ENCODE assay signal across 16 mouse cellular contexts in the genomic region with DNA sequence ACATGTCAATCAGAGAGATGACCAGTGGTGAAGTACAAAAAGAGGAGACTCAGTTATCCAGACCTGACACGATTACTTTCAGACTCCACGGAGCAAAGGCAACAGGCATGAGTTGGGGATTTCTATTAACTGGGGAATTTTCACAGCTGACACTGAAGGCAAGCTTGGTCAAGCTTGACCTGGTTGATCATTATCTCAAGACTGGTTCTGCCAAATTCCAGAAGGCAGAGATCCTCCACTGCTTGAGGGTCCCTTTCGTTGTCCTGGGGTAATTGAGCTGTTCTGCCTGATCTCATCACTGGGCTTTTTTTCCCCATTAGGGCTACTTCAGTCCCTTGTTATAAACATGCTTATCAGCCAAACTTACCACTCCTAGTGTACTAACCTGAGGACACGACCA.
"Had no signal": no experiment of that assay in that cellular context is flagged by ENCODE, and none has a peak within 500 bp of the region (broad histone marks: within the 10 kb centered on the region; RNA-seq: fewer than 3 reads in every experiment).

No protein-coding gene starts in this region.

- H3K27me3 ChIP-seq: intestine, embryonic 15.5 days; limb, embryonic 12.5 days; neural tube, embryonic 15.5 days had no signal

- H3K4me2 ChIP-seq: intestine, embryonic 15.5 days; limb, embryonic 12.5 days; neural tube, embryonic 15.5 days had no signal

- H3K27ac ChIP-seq: intestine, embryonic 15.5 days; limb, embryonic 12.5 days; liver, embryonic 14.5 days; midbrain, embryonic 10.5 days; neural tube, embryonic 15.5 days; stomach, postnatal 0 days had no signal

- H3K4me3 ChIP-seq: intestine, embryonic 15.5 days; limb, embryonic 12.5 days; midbrain, embryonic 10.5 days; myocyte; neural tube, embryonic 15.5 days had no signal

- H3K4me1 ChIP-seq: intestine, embryonic 15.5 days; limb, embryonic 12.5 days; midbrain, embryonic 10.5 days; neural tube, embryonic 15.5 days had no signal

- DNase-seq: layer of hippocampus, postnatal 36 days; liver; lung, adult 2 months; lung, postnatal 4 days; midbrain, embryonic 14.5 days; right cerebral cortex, adult 18-20 months; right cerebral cortex, postnatal 25 days; thymus, postnatal 4 days had no signal

- H3K9me3 ChIP-seq: intestine, embryonic 15.5 days; limb, embryonic 12.5 days; midbrain, embryonic 10.5 days; neural tube, embryonic 15.5 days had no signal

- H3K36me3 ChIP-seq: intestine, embryonic 15.5 days; limb, embryonic 12.5 days; midbrain, embryonic 10.5 days; neural tube, embryonic 15.5 days had no signal

- H3K9ac ChIP-seq: intestine, embryonic 15.5 days; limb, embryonic 12.5 days; liver, embryonic 14.5 days; neural tube, embryonic 15.5 days had no signal

- ATAC-seq: intestine, embryonic 15.5 days; lung, postnatal 0 days had no signal
